Comparison of ENCODE assay signal across 18 mouse cellular contexts in the genomic region with DNA sequence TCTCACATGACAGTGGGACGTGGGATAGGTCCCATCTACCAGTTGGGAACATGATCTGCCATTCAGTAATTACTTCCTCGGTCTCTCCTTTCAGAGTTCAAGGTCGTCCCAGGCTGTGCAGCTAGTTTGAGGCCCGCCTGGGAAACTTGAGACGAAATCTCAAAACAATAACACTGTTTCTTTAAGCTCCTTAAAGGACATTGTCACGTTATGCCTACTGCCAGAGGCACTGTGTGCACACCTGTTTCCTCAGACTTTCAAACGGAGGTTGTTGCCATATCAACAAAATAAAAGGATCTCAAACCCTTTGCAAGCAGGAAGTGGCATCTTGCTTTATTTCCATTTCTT. TPM values are rescaled to one million over a fixed set of nuclear protein-coding genes. Genes with fewer than 3 reads are reported as not detected.
A peak's percentile ranks its signal among the peaks of the same experiment; 100 is the strongest.
DNase-seq lines count a peak whose midpoint lies in the region; ATAC-seq and TF ChIP-seq lines count a peak whose summit lies in the region.
"Had no signal": no experiment of that assay in that cellular context is flagged by ENCODE, and none has a peak within 500 bp of the region (broad histone marks: within the 10 kb centered on the region; RNA-seq: fewer than 3 reads in every experiment).

No protein-coding gene starts in this region.

- no peak overlapping the region for H3K4me3 ChIP-seq in spleen, adult 2 months (ENCODE audit: extremely low read depth, insufficient read depth, insufficient read length)
- H3K4me3 ChIP-seq: heart, embryonic 10.5 days; hindbrain, embryonic 15.5 days had no signal

- TF ChIP-seq CTCF in spleen, adult 2 months (IDR thresholded peaks at IDR 0.05; ENCODE audit: extremely low read depth, insufficient read depth, insufficient read length, insufficient replicate concordance), result no peak

- peak in 1 of 2 experiments; percentile 34 for DNase-seq in spleen, adult 2 months (ENCODE audit: low read depth in 1 of 2, low spot score in 2 of 2)
- DNase-seq in spleen, adult 12 weeks (ENCODE audit: low spot score), result no peak
- DNase-seq in frontal cortex, postnatal 36 days (ENCODE audit: low spot score in 2 of 2), result no peak
- DNase-seq in adrenal gland, adult 18-20 months (ENCODE audit: low spot score in 2 of 2), result no peak
- DNase-seq: cerebellum, postnatal 10 days; gastrocnemius, postnatal 36 days; heart, postnatal 14 days; kidney, adult 2 months; layer of hippocampus, postnatal 36 days; left cerebral cortex, postnatal 4 days; lung, adult 2 months; lung, postnatal 36 days; right cerebral cortex, adult 18-20 months had no signal

- H3K27ac ChIP-seq in spleen, adult 2 months (ENCODE audit: insufficient read depth, low read length), result peak overlapping the region; percentile 4; the same call in 1 of the 2 replicates
- H3K27ac ChIP-seq: heart, embryonic 10.5 days; hindbrain, embryonic 15.5 days had no signal

- H3K36me3 ChIP-seq in spleen, adult 2 months (ENCODE audit: control insufficient read depth, insufficient read depth, low read length), result no peaks in the 10 kb centered on the region
- H3K36me3 ChIP-seq: heart, embryonic 10.5 days; hindbrain, embryonic 15.5 days had no signal

- no peaks in the 10 kb centered on the region for H3K27me3 ChIP-seq in spleen, adult 2 months (ENCODE audit: control insufficient read depth, insufficient read depth, low read length)
- H3K27me3 ChIP-seq: hindbrain, embryonic 15.5 days had no signal

- no peak for TF ChIP-seq POLR2A in spleen, adult 2 months (IDR thresholded peaks at IDR 0.05; ENCODE audit: low read depth, low read length)

- peak; percentile 77 for ATAC-seq in activated CD4-positive, CD25-positive, alpha-beta regulatory T cell, adult 4 months
- peak; percentile 80 for ATAC-seq in inflammation-experienced regulatory T-cells, adult 6 months
- ATAC-seq in frontal cortex, adult (ENCODE audit: low TSS enrichment), result no peak

- 36% methylated on average over 7 of the region's 7 CpGs for WGBS in spleen, adult 2 months

- H3K4me1 ChIP-seq in spleen, adult 2 months (ENCODE audit: control insufficient read depth, insufficient read depth, insufficient read length), result peaks cover 3% of the 10 kb centered on the region; the same call in 1 of the 2 replicates
- H3K4me1 ChIP-seq: heart, embryonic 10.5 days; hindbrain, embryonic 15.5 days had no signal

RNA-seq across cellular contexts. Expression of a gene that starts 41.4 kb away (rescaled TPM):
- 0.16 and 0.20 TPM in 2 replicates for polyA plus RNA-seq in spleen, adult 2 months (2012; rRNA removed)
- polyA plus RNA-seq in activated CD4-positive, CD25-positive, alpha-beta regulatory T cell, adult 4 months (2017; shearing (Covaris generic)), result under 1 TPM; 0.19 to 0.36 TPM
- under 1 TPM; 0.26 to 0.42 (median 0.38) TPM for polyA plus RNA-seq in inflammation-experienced regulatory T-cells, adult 6 months (2017; shearing (Covaris generic))
- under 1 TPM; 0.70 to 0.77 TPM for total RNA-seq in adrenal gland, adult 18-20 months (2021)

RNA-seq across cellular contexts. Expression of a gene that starts 48.0 kb away (rescaled TPM):
- 1.4 and 1.7 TPM in 2 replicates for polyA plus RNA-seq in spleen, adult 2 months (2012; rRNA removed)
- 1 to 10 TPM; 5.0 to 6.4 TPM for polyA plus RNA-seq in activated CD4-positive, CD25-positive, alpha-beta regulatory T cell, adult 4 months (2017; shearing (Covaris generic))
- 1 to 10 TPM; 3.2 to 7.9 (median 6.3) TPM for polyA plus RNA-seq in inflammation-experienced regulatory T-cells, adult 6 months (2017; shearing (Covaris generic))
- 10 to 100 TPM; 31.4 to 36.6 TPM for total RNA-seq in adrenal gland, adult 18-20 months (2021)
